Mouse (Mus musculus) MEL (cell line): ENCODE measurements around the gene Ifnar2. TPM values are rescaled to one million over a fixed set of nuclear protein-coding genes. Genes with fewer than 3 reads are reported as not detected.

Source experiments
- DNase-seq: peaks from one replicate; pipeline ENCODE4 v3.0.0; 2011; ENCODE audit warnings: low read depth, low spot score
- H3K27ac ChIP-seq: 2 replicates; pipeline ENCODE4 v1.5.1; 2012; ENCODE audit warnings: low read depth, mild to moderate bottlenecking, control low read depth, low read length, moderate library complexity; ENCODE audit not compliant: control insufficient read depth
- H3K27me3 ChIP-seq, 2 experiments: fragments of 150-350 bp in 1 of 2; sonication (generic) in 1 of 2; 2 replicates each; pipeline ENCODE4 v1.6.1; 2012; ENCODE audit warnings: low read length in 2 of 2, mild to moderate bottlenecking in 2 of 2, improper control_type of control experiment in 1 of 2, moderate library complexity in 1 of 2; ENCODE audit not compliant: insufficient read depth in 2 of 2, control insufficient read depth in 1 of 2
- H3K36me3 ChIP-seq, 2 experiments: 2 replicates each; pipeline ENCODE4 v1.6.1; 2012 to 2014; ENCODE audit warnings: low read length in 2 of 2, improper control_type of control experiment in 1 of 2, inconsistent platforms in 1 of 2, mild to moderate bottlenecking in 1 of 2; ENCODE audit not compliant: insufficient read depth in 2 of 2, control insufficient read depth in 1 of 2
- H3K4me1 ChIP-seq, 2 experiments: fragments of 150-350 bp in 1 of 2; sonication (generic) in 1 of 2; 2 replicates each; pipeline ENCODE4 v1.6.1; 2012; ENCODE audit warnings: low read length in 2 of 2, improper control_type of control experiment in 1 of 2, mild to moderate bottlenecking in 1 of 2; ENCODE audit not compliant: insufficient read depth in 2 of 2, control insufficient read depth in 1 of 2
- H3K4me3 ChIP-seq, 2 experiments: fragments of 150-350 bp in 1 of 2; sonication (generic) in 1 of 2; 2 replicates each; pipeline ENCODE4 v1.5.1; 2012; ENCODE audit warnings: low read depth in 2 of 2, low read length in 2 of 2, mild to moderate bottlenecking in 2 of 2, moderate library complexity in 2 of 2, control low read depth in 1 of 2, improper control_type of control experiment in 1 of 2; ENCODE audit not compliant: control insufficient read depth in 1 of 2, insufficient read depth in 1 of 2
- H3K79me2 ChIP-seq: 2 replicates; pipeline ENCODE4 v1.6.1; 2012; ENCODE audit warnings: mild to moderate bottlenecking, low read length, moderate library complexity; ENCODE audit not compliant: control insufficient read depth, poor library complexity, insufficient read depth
- H3K9ac ChIP-seq: 2 replicates; pipeline ENCODE4 v1.6.1; 2012; ENCODE audit warnings: low read depth, mild to moderate bottlenecking, control low read depth, low read length, moderate library complexity; ENCODE audit not compliant: control insufficient read depth, poor library complexity, severe bottlenecking
- H3K9me3 ChIP-seq: fragments of 150-350 bp; sonication (generic); replicated peaks from 2 replicates; pipeline ENCODE4 v1.6.1; 2012; ENCODE audit warnings: mild to moderate bottlenecking, low read length, improper control_type of control experiment, moderate library complexity; ENCODE audit not compliant: insufficient read depth
- BHLHE40 ChIP-seq: IDR thresholded peaks from 2 replicates; pipeline ENCODE4 v1.6.1; 2012; ENCODE audit warnings: low read depth, mild to moderate bottlenecking, inconsistent platforms, low read length, improper control_type of control experiment, borderline replicate concordance
- CHD2 ChIP-seq: IDR thresholded peaks from 2 replicates; pipeline ENCODE4 v1.6.1; 2011; ENCODE audit warnings: low read length, improper control_type of control experiment
- CTCF ChIP-seq, 3 experiments: IDR thresholded peaks in 2 of 3; conservative IDR thresholded peaks in 1 of 3; 2 replicates each; pipeline ENCODE4 v1.5.1; 2011 to 2012; ENCODE audit warnings: low read length in 3 of 3, low read depth in 2 of 3, mild to moderate bottlenecking in 2 of 3, improper control_type of control experiment in 1 of 3, inconsistent platforms in 1 of 3, mixed read lengths in 1 of 3, moderate library complexity in 1 of 3; ENCODE audit not compliant: control insufficient read depth in 1 of 3, insufficient read depth in 1 of 3, poor library complexity in 1 of 3, severe bottlenecking in 1 of 3
- E2F4 ChIP-seq: IDR thresholded peaks from 2 replicates; pipeline ENCODE4 v1.6.1; 2011; ENCODE audit warnings: low read depth, low read length, improper control_type of control experiment, borderline replicate concordance
- ELF1 ChIP-seq: IDR thresholded peaks from 2 replicates; pipeline ENCODE4 v1.6.1; 2014; ENCODE audit warnings: low read depth, mild to moderate bottlenecking, inconsistent platforms, low read length, improper control_type of control experiment, moderate library complexity
- EP300 ChIP-seq, 2 experiments: IDR thresholded peaks; 2 replicates each; pipeline ENCODE4 v1.6.1; 2011; ENCODE audit warnings: improper control_type of control experiment in 2 of 2, low read length in 2 of 2, low read depth in 1 of 2, mild to moderate bottlenecking in 1 of 2
- ETS1 ChIP-seq: IDR thresholded peaks from 2 replicates; pipeline ENCODE4 v1.6.1; 2012; ENCODE audit warnings: low read depth, mild to moderate bottlenecking, inconsistent platforms, low read length, improper control_type of control experiment, moderate library complexity
- GABPA ChIP-seq: IDR thresholded peaks from 2 replicates; pipeline ENCODE4 v1.6.1; 2012; ENCODE audit warnings: low read depth, mild to moderate bottlenecking, inconsistent platforms, low read length, improper control_type of control experiment, moderate library complexity
- GATA1 ChIP-seq: IDR thresholded peaks from 2 replicates; pipeline ENCODE4 v1.6.1; 2011; ENCODE audit warnings: low read depth, low read length, improper control_type of control experiment
- HCFC1 ChIP-seq: IDR thresholded peaks from 2 replicates; pipeline ENCODE4 v1.6.1; 2012; ENCODE audit warnings: low read depth, mild to moderate bottlenecking, inconsistent platforms, low read length, improper control_type of control experiment, moderate library complexity
- JUND ChIP-seq: IDR thresholded peaks from 2 replicates; pipeline ENCODE4 v1.6.1; 2011; ENCODE audit warnings: low read depth, mild to moderate bottlenecking, improper control_type of control experiment, low read length
- KAT2A ChIP-seq: conservative IDR thresholded peaks from 2 replicates; pipeline ENCODE4 v1.6.1; 2012; ENCODE audit warnings: low read depth, low read length, improper control_type of control experiment, inconsistent platforms
- MAFK ChIP-seq: IDR thresholded peaks from 2 replicates; pipeline ENCODE4 v1.6.1; 2011; ENCODE audit warnings: low read depth, mild to moderate bottlenecking, low read length, improper control_type of control experiment, borderline replicate concordance
- MAX ChIP-seq: IDR thresholded peaks from 2 replicates; pipeline ENCODE4 v1.6.1; 2011; ENCODE audit warnings: low read length, improper control_type of control experiment
- MAZ ChIP-seq: IDR thresholded peaks from 2 replicates; pipeline ENCODE4 v1.6.1; 2012; ENCODE audit warnings: low read depth, mild to moderate bottlenecking, inconsistent platforms, low read length, improper control_type of control experiment
- MEF2A ChIP-seq: IDR thresholded peaks from 2 replicates; pipeline ENCODE4 v1.6.1; 2014; ENCODE audit warnings: low read depth, mild to moderate bottlenecking, inconsistent platforms, low read length, improper control_type of control experiment; ENCODE audit not compliant: poor library complexity, insufficient replicate concordance, severe bottlenecking; ENCODE audit errors: extremely low read depth
- MXI1 ChIP-seq: IDR thresholded peaks from 2 replicates; pipeline ENCODE4 v1.6.1; 2011; ENCODE audit warnings: mild to moderate bottlenecking, low read depth, low read length, improper control_type of control experiment
- MYB ChIP-seq: IDR thresholded peaks from 2 replicates; pipeline ENCODE4 v1.6.1; 2011; ENCODE audit warnings: mild to moderate bottlenecking, low read depth, low read length, improper control_type of control experiment
- NELFE ChIP-seq: IDR thresholded peaks from 2 replicates; pipeline ENCODE4 v1.6.1; 2011; ENCODE audit warnings: low read depth, low read length, improper control_type of control experiment
- NRF1 ChIP-seq: IDR thresholded peaks from 2 replicates; pipeline ENCODE4 v1.6.1; 2014; ENCODE audit warnings: low read depth, mild to moderate bottlenecking, inconsistent platforms, low read length, improper control_type of control experiment, moderate library complexity; ENCODE audit not compliant: poor library complexity, insufficient read depth, severe bottlenecking
- POLR2A ChIP-seq, 2 experiments: IDR thresholded peaks; 2 replicates each; pipeline ENCODE4 v1.6.1; 2011 to 2012; ENCODE audit warnings: low read length in 2 of 2, mild to moderate bottlenecking in 2 of 2, control low read depth in 1 of 2, improper control_type of control experiment in 1 of 2, low read depth in 1 of 2, moderate library complexity in 1 of 2; ENCODE audit not compliant: control insufficient read depth in 1 of 2, insufficient read depth in 1 of 2, poor library complexity in 1 of 2
- POLR2AphosphoS5 ChIP-seq: IDR thresholded peaks from 2 replicates; pipeline ENCODE4 v1.6.1; 2012; ENCODE audit warnings: low read depth, borderline replicate concordance, mild to moderate bottlenecking, inconsistent platforms, low read length, moderate library complexity, mixed read lengths
- RCOR1 ChIP-seq: IDR thresholded peaks from 2 replicates; pipeline ENCODE4 v1.6.1; 2012; ENCODE audit warnings: low read depth, mild to moderate bottlenecking, inconsistent platforms, low read length, improper control_type of control experiment
- SIN3A ChIP-seq: IDR thresholded peaks from 2 replicates; pipeline ENCODE4 v1.6.1; 2012; ENCODE audit warnings: low read length, improper control_type of control experiment, inconsistent platforms
- SMC3 ChIP-seq: IDR thresholded peaks from 2 replicates; pipeline ENCODE4 v1.6.1; 2011; ENCODE audit warnings: low read depth, low read length, improper control_type of control experiment
- TAL1 ChIP-seq: IDR thresholded peaks from 2 replicates; pipeline ENCODE4 v1.6.1; 2012; ENCODE audit warnings: mild to moderate bottlenecking, inconsistent platforms, low read length, moderate library complexity, mixed read lengths
- TBP ChIP-seq: IDR thresholded peaks from 2 replicates; pipeline ENCODE4 v1.8.0; 2011; ENCODE audit warnings: low read depth, low read length, improper control_type of control experiment
- TCF12 ChIP-seq: IDR thresholded peaks from 2 replicates; pipeline ENCODE4 v1.6.1; 2014; ENCODE audit warnings: low read depth, mild to moderate bottlenecking, inconsistent platforms, low read length, improper control_type of control experiment, moderate library complexity
- UBTF ChIP-seq: IDR thresholded peaks from 2 replicates; pipeline ENCODE4 v1.6.1; 2012; ENCODE audit warnings: low read depth, mild to moderate bottlenecking, inconsistent platforms, low read length, improper control_type of control experiment, moderate library complexity, borderline replicate concordance; ENCODE audit not compliant: insufficient read depth
- USF1 ChIP-seq: IDR thresholded peaks from 2 replicates; pipeline ENCODE4 v1.6.1; 2014; ENCODE audit warnings: low read depth, mild to moderate bottlenecking, inconsistent platforms, low read length, improper control_type of control experiment, moderate library complexity
- ZC3H11A ChIP-seq: IDR thresholded peaks from 2 replicates; pipeline ENCODE4 v1.6.1; 2012; ENCODE audit warnings: low read depth, mild to moderate bottlenecking, inconsistent platforms, low read length, improper control_type of control experiment
- ZKSCAN1 ChIP-seq: IDR thresholded peaks from 2 replicates; pipeline ENCODE4 v1.6.1; 2012; ENCODE audit warnings: low read depth, mild to moderate bottlenecking, inconsistent platforms, low read length, improper control_type of control experiment, moderate library complexity
- polyA plus RNA-seq, 2 experiments: library from polyadenylated mRNA; stranded (reverse) in 1 of 2; unstranded in 1 of 2; fragments of >175 nt in 1 of 2; fragments of >200 nt in 1 of 2; gene quantifications; 2 replicates each; pipeline versions ENCODE4 v1.2.1 to v1.2.4; 2012; ENCODE audit warnings: low replicate concordance in 2 of 2, low read depth in 1 of 2; ENCODE audit not compliant: insufficient read length in 2 of 2, insufficient read depth in 1 of 2, missing spikeins in 1 of 2
- total RNA-seq: library from RNA; depleted of rRNA; stranded (reverse); fragments of 300-350 nt; gene quantifications from 2 replicates; pipeline ENCODE4 v1.2.3, GENCODE M21; 2012

Gene Ifnar2
- total and polyA plus RNA-seq, 3 experiments: 21.8 to 38.3 TPM; not detected in 1

- H3K4me3 ChIP-seq: no peak overlapping the region
- no peak for TF ChIP-seq MYB
- TF ChIP-seq GATA1: no peak
- no peak for TF ChIP-seq UBTF
- TF ChIP-seq MAZ: no peak
- no peak for TF ChIP-seq ZC3H11A
- TF ChIP-seq MEF2A: no peak
- no peak for TF ChIP-seq CTCF (IDR thresholded peaks at IDR 0.05 in 2 of 3, conservative IDR thresholded peaks at IDR 0.05 in 1 of 3; ENCODE audit: control insufficient read depth in 1 of 3, insufficient read depth in 1 of 3, low read depth in 2 of 3, low read length in 3 of 3, poor library complexity in 1 of 3, severe bottlenecking in 1 of 3)
- no peak for TF ChIP-seq POLR2AphosphoS5
- TF ChIP-seq GABPA: no peak
- 0 out of 2 replicates have a peak, but pooled peaks have one; percentile 41 for TF ChIP-seq TBP
- TF ChIP-seq TCF12: peak; percentile 34; the same call in 1 of the 2 replicates
- TF ChIP-seq JUND: no peak
- TF ChIP-seq ETS1: peak; percentile 24; the same call in 1 of the 2 replicates
- TF ChIP-seq POLR2A (IDR thresholded peaks at IDR 0.05; ENCODE audit: control insufficient read depth in 1 of 2, insufficient read depth in 1 of 2, low read depth in 1 of 2, low read length in 2 of 2, poor library complexity in 1 of 2): no peak
- no peak for TF ChIP-seq USF1
- TF ChIP-seq ZKSCAN1: no peak
- no peak for TF ChIP-seq MAFK
- no peak for TF ChIP-seq NRF1
- TF ChIP-seq HCFC1: 0 out of 2 replicates have a peak, but pooled peaks have one; percentile 43
- peak; percentile 22; the same call in 1 of the 2 replicates for TF ChIP-seq RCOR1
- no peak for TF ChIP-seq SMC3
- no peak for TF ChIP-seq MXI1
- TF ChIP-seq NELFE: no peak
- TF ChIP-seq SIN3A: no peak; the same call in 1 of the 2 replicates
- TF ChIP-seq CHD2: no peak
- no peak for TF ChIP-seq BHLHE40
- peak in 1 of 2 experiments; percentile 43; a peak in 3 of 4 replicates for TF ChIP-seq EP300 (IDR thresholded peaks at IDR 0.05; ENCODE audit: low read depth in 1 of 2, low read length in 2 of 2)
- no peak for TF ChIP-seq ELF1
- TF ChIP-seq E2F4: no peak
- TF ChIP-seq TAL1: no peak
- no peak for TF ChIP-seq MAX
- no peak for TF ChIP-seq KAT2A
- no peaks in the 10 kb centered on the region for H3K27me3 ChIP-seq
- peaks cover 6 to 24% of the 10 kb centered on the region in 2 experiments; a peak in 3 of 4 replicates for H3K4me1 ChIP-seq
- H3K36me3 ChIP-seq: peaks cover 0 to 15% of the 10 kb centered on the region in 2 experiments; a peak in 2 of 4 replicates
- no peaks in the 10 kb centered on the region for H3K9me3 ChIP-seq
- no peaks in the 10 kb centered on the region for H3K79me2 ChIP-seq
- H3K27ac ChIP-seq: peak overlapping the region; percentile 44
- peak; percentile 72 for DNase-seq
- peak overlapping the region; percentile 4; the same call in 1 of the 2 replicates for H3K9ac ChIP-seq
Observed at GRCm38 (mm10) chr16:91367066-91367465, 5.5 kb upstream of the Ifnar2 start.
